15 mouse cellular contexts compared by ENCODE assay signal in genomic region chr6:29859344-29859743, GRCm38 (mm10). TPM values are rescaled to one million over a fixed set of nuclear protein-coding genes. Genes with fewer than 3 reads are reported as not detected.
DNase-seq lines count a peak whose midpoint lies in the region; ATAC-seq and TF ChIP-seq lines count a peak whose summit lies in the region.
"Had no signal": no experiment of that assay in that cellular context is flagged by ENCODE, and none has a peak within 500 bp of the region (broad histone marks: within the 10 kb centered on the region; RNA-seq: fewer than 3 reads in every experiment).

No protein-coding gene starts in this region.

- H3K4me3 ChIP-seq in forebrain, embryonic 14.5 days (ENCODE audit: low read depth, low read length), result no peak overlapping the region
- H3K4me3 ChIP-seq in forebrain, embryonic 16.5 days (replicated peaks; ENCODE audit: low read length), result no peak overlapping the region
- H3K4me3 ChIP-seq in liver, embryonic 12.5 days, result no peak overlapping the region
- H3K4me3 ChIP-seq in liver, postnatal 0 days (ENCODE audit: low read depth, low read length), result no peak overlapping the region
- no peak overlapping the region for H3K4me3 ChIP-seq in limb, embryonic 11.5 days (ENCODE audit: low read depth, low read length)
- no peak overlapping the region for H3K4me3 ChIP-seq in thymus, adult 2 months (ENCODE audit: control insufficient read depth, insufficient read depth, low read length)
- H3K4me3 ChIP-seq: embryonic facial prominence, embryonic 15.5 days; hindbrain, embryonic 15.5 days had no signal

- no peaks in the 10 kb centered on the region for H3K27me3 ChIP-seq in forebrain, embryonic 14.5 days (replicated peaks; ENCODE audit: control insufficient read depth, insufficient read depth, low read length)
- no peaks in the 10 kb centered on the region for H3K27me3 ChIP-seq in forebrain, embryonic 16.5 days (replicated peaks; ENCODE audit: control insufficient read depth, insufficient read depth, low read length)
- no peaks in the 10 kb centered on the region for H3K27me3 ChIP-seq in liver, embryonic 12.5 days (replicated peaks)
- H3K27me3 ChIP-seq in liver, postnatal 0 days (ENCODE audit: insufficient read depth, low read length), result no peaks in the 10 kb centered on the region
- H3K27me3 ChIP-seq in limb, embryonic 11.5 days (ENCODE audit: control insufficient read depth, insufficient read depth, low read length), result no peaks in the 10 kb centered on the region
- H3K27me3 ChIP-seq in thymus, adult 2 months (ENCODE audit: control insufficient read depth, insufficient read depth, low read length), result no peaks in the 10 kb centered on the region
- H3K27me3 ChIP-seq: embryonic facial prominence, embryonic 15.5 days; hindbrain, embryonic 15.5 days had no signal

- no peak for TF ChIP-seq POLR2A in thymus, adult 2 months (IDR thresholded peaks at IDR 0.05; ENCODE audit: control insufficient read depth, extremely low read depth, insufficient read depth, low read length, poor library complexity)

- H3K9ac ChIP-seq in forebrain, embryonic 14.5 days (ENCODE audit: low read length), result no peak overlapping the region
- no peak overlapping the region for H3K9ac ChIP-seq in forebrain, embryonic 16.5 days (replicated peaks; ENCODE audit: low read depth, low read length)
- H3K9ac ChIP-seq in liver, embryonic 12.5 days, result no peak overlapping the region; the same call in 1 of the 2 replicates
- no peak overlapping the region for H3K9ac ChIP-seq in liver, postnatal 0 days (replicated peaks)
- no peak overlapping the region for H3K9ac ChIP-seq in limb, embryonic 11.5 days (ENCODE audit: low read length)
- H3K9ac ChIP-seq: embryonic facial prominence, embryonic 15.5 days; hindbrain, embryonic 15.5 days had no signal

- DNase-seq in forebrain, embryonic 14.5 days (ENCODE audit: low spot score), result peak; percentile 27
- DNase-seq in liver, postnatal 0 days, result no peak
- DNase-seq in limb, embryonic 11.5 days (ENCODE audit: low spot score), result no peak
- no peak for DNase-seq in urinary bladder, postnatal 4 days (ENCODE audit: low spot score in 2 of 2)
- no peak for DNase-seq in right cerebral cortex, postnatal 36 days (ENCODE audit: low spot score in 2 of 2)
- DNase-seq in thymus, adult 2 months, result no peak
- DNase-seq: adrenal gland, adult 2 months; cerebellum, postnatal 14 days; embryo, embryonic 11 days; thymus, postnatal 14 days had no signal

- no peak for TF ChIP-seq EP300 in liver, postnatal 0 days (IDR thresholded peaks at IDR 0.05; ENCODE audit: low read depth)

- 30% methylated on average over 4 of the region's 4 CpGs for WGBS in forebrain, embryonic 14.5 days
- 31% methylated on average over 4 of the region's 4 CpGs for WGBS in forebrain, embryonic 16.5 days
- 84% methylated on average over 4 of the region's 4 CpGs for WGBS in liver, embryonic 12.5 days (ENCODE audit: insufficient replicate concordance)
- WGBS in liver, postnatal 0 days (ENCODE audit: insufficient replicate concordance), result 78% methylated on average over 4 of the region's 4 CpGs
- 39% methylated on average over 4 of the region's 4 CpGs for WGBS in limb, embryonic 11.5 days
- WGBS in thymus, adult 2 months, result 92% methylated on average over 4 of the region's 4 CpGs

- H3K36me3 ChIP-seq in forebrain, embryonic 14.5 days (ENCODE audit: control insufficient read depth, insufficient read depth, low read length), result no peaks in the 10 kb centered on the region
- no peaks in the 10 kb centered on the region for H3K36me3 ChIP-seq in forebrain, embryonic 16.5 days (ENCODE audit: control insufficient read depth, insufficient read depth)
- peaks cover 8% of the 10 kb centered on the region for H3K36me3 ChIP-seq in liver, embryonic 12.5 days
- H3K36me3 ChIP-seq in liver, postnatal 0 days (replicated peaks; ENCODE audit: insufficient read depth, low read length), result no peaks in the 10 kb centered on the region
- no peaks in the 10 kb centered on the region for H3K36me3 ChIP-seq in limb, embryonic 11.5 days (ENCODE audit: control insufficient read depth, insufficient read depth, low read length)
- H3K36me3 ChIP-seq in thymus, adult 2 months (ENCODE audit: control insufficient read depth, insufficient read depth, low read length), result no peaks in the 10 kb centered on the region
- H3K36me3 ChIP-seq: embryonic facial prominence, embryonic 15.5 days; hindbrain, embryonic 15.5 days had no signal

- H3K27ac ChIP-seq in forebrain, embryonic 14.5 days (ENCODE audit: low read depth, low read length), result no peak overlapping the region
- H3K27ac ChIP-seq in forebrain, embryonic 16.5 days (ENCODE audit: low read length), result no peak overlapping the region
- peak overlapping the region; percentile 84 for H3K27ac ChIP-seq in liver, embryonic 12.5 days
- H3K27ac ChIP-seq in liver, postnatal 0 days (ENCODE audit: low read depth), result no peak overlapping the region
- H3K27ac ChIP-seq in limb, embryonic 11.5 days (replicated peaks; ENCODE audit: low read depth, low read length), result peak overlapping the region; percentile 43
- no peak overlapping the region for H3K27ac ChIP-seq in thymus, adult 2 months (ENCODE audit: control insufficient read depth, insufficient read depth, low read length)
- H3K27ac ChIP-seq: embryonic facial prominence, embryonic 15.5 days; hindbrain, embryonic 15.5 days had no signal

- TF ChIP-seq CTCF in liver, postnatal 0 days (IDR thresholded peaks at IDR 0.05; ENCODE audit: low read depth), result no peak
- TF ChIP-seq CTCF in thymus, adult 2 months (IDR thresholded peaks at IDR 0.05; ENCODE audit: borderline replicate concordance, control insufficient read depth, extremely low read depth, insufficient read depth, low read length, poor library complexity), result no peak

- H3K4me1 ChIP-seq in forebrain, embryonic 14.5 days (ENCODE audit: control insufficient read depth, insufficient read depth, low read length), result no peaks in the 10 kb centered on the region
- H3K4me1 ChIP-seq in forebrain, embryonic 16.5 days (replicated peaks; ENCODE audit: control insufficient read depth, insufficient read depth, low read length), result no peaks in the 10 kb centered on the region
- H3K4me1 ChIP-seq in liver, embryonic 12.5 days, result peaks cover 48% of the 10 kb centered on the region
- H3K4me1 ChIP-seq in liver, postnatal 0 days (ENCODE audit: insufficient read depth), result 0 out of 2 replicates have a peak, but pooled peaks cover 3% of the 10 kb centered on the region
- 0 out of 2 replicates have a peak, but pooled peaks cover 3% of the 10 kb centered on the region for H3K4me1 ChIP-seq in limb, embryonic 11.5 days (ENCODE audit: control insufficient read depth, insufficient read depth, low read length)
- no peaks in the 10 kb centered on the region for H3K4me1 ChIP-seq in thymus, adult 2 months (replicated peaks; ENCODE audit: control insufficient read depth, insufficient read depth, low read length)
- H3K4me1 ChIP-seq: embryonic facial prominence, embryonic 15.5 days; hindbrain, embryonic 15.5 days had no signal

- no peak overlapping the region for H3K4me2 ChIP-seq in forebrain, embryonic 14.5 days (ENCODE audit: low read length)
- no peak overlapping the region for H3K4me2 ChIP-seq in forebrain, embryonic 16.5 days (ENCODE audit: low read length)
- peak overlapping the region; percentile 58 for H3K4me2 ChIP-seq in liver, embryonic 12.5 days
- no peak overlapping the region for H3K4me2 ChIP-seq in liver, postnatal 0 days (ENCODE audit: low read depth, low read length)
- no peak overlapping the region for H3K4me2 ChIP-seq in limb, embryonic 11.5 days (ENCODE audit: low read depth, severe bottlenecking)
- H3K4me2 ChIP-seq: embryonic facial prominence, embryonic 15.5 days; hindbrain, embryonic 15.5 days had no signal

- no peaks in the 10 kb centered on the region for H3K9me3 ChIP-seq in forebrain, embryonic 14.5 days (replicated peaks; ENCODE audit: control insufficient read depth, low read length)
- H3K9me3 ChIP-seq in forebrain, embryonic 16.5 days (ENCODE audit: control insufficient read depth, low read length), result no peaks in the 10 kb centered on the region
- H3K9me3 ChIP-seq in liver, embryonic 12.5 days (replicated peaks), result 0 out of 2 replicates have a peak, but pooled peaks cover 6% of the 10 kb centered on the region
- no peaks in the 10 kb centered on the region for H3K9me3 ChIP-seq in liver, postnatal 0 days (ENCODE audit: low read length)
- no peaks in the 10 kb centered on the region for H3K9me3 ChIP-seq in limb, embryonic 11.5 days (ENCODE audit: control insufficient read depth, low read length)
- H3K9me3 ChIP-seq: embryonic facial prominence, embryonic 15.5 days; hindbrain, embryonic 15.5 days had no signal

- no peak for ATAC-seq in forebrain, embryonic 14.5 days
- ATAC-seq in forebrain, embryonic 16.5 days, result no peak
- no peak for ATAC-seq in liver, embryonic 12.5 days
- ATAC-seq in liver, postnatal 0 days, result no peak
- no peak for ATAC-seq in limb, embryonic 11.5 days (ENCODE audit: insufficient number of reproducible peaks, low FRiP score, low TSS enrichment, low read depth)
- ATAC-seq: intestine, embryonic 16.5 days had no signal

RNA-seq across cellular contexts. Expression of gene Strip2, which starts 57.5 kb away (rescaled TPM):
- 1.7 and 2.7 TPM in 2 replicates for polyA plus RNA-seq in forebrain, embryonic 14.5 days (2014; fragmentation: Nextera tagmentation; extraction: Ambion mirVana)
- polyA plus RNA-seq in forebrain, embryonic 16.5 days (2015; fragmentation: Nextera tagmentation; extraction: Ambion mirVana), result 4.2 and 4.9 TPM in 2 replicates
- polyA plus RNA-seq in liver, embryonic 12.5 days (2016; fragmentation: Nextera tagmentation; extraction: Ambion mirVana), result 0.54 and 0.72 TPM in 2 replicates
- 0.20 and 0.23 TPM in 2 replicates for polyA plus RNA-seq in liver, postnatal 0 days (2015; fragmentation: Nextera tagmentation; extraction: Ambion mirVana)
- polyA plus RNA-seq in limb, embryonic 11.5 days (2014; fragmentation: Nextera tagmentation; extraction: Ambion mirVana), result 1.0 and 1.3 TPM in 2 replicates
- 4.9 and 6.6 TPM in 2 replicates for polyA plus RNA-seq in thymus, adult 2 months (2012; rRNA removed)

Comparison
In these comparisons a context has a peak if more than half of its experiments do, and no peak if none do; other contexts are left out.
1. H3K27ac ChIP-seq: peak in liver, embryonic 12.5 days (single experiment) and limb, embryonic 11.5 days (single experiment); none in forebrain, embryonic 14.5 days (single experiment), forebrain, embryonic 16.5 days (single experiment), liver, postnatal 0 days (single experiment) and thymus, adult 2 months (single experiment).